19 mouse cellular contexts compared by ENCODE assay signal in the genomic region with DNA sequence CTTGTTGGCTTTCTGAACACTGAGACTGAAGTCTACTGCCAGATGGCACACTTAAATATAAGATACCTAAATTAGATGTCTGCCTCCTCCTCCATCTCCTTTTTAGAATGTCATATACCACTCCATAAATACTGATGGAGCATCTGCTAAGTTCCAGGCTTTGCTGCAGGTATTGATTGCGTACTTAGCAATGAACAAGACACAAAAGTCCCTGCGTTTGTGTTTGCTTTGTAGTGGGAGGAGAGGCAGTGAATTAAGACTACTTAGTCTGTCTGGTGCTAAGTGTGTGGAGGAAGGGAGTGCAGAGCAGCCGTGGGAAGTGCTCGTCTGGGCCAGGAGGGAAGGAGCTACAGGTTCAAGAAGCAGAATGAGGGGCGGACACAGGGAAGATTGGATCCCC. TPM values are rescaled to one million over a fixed set of nuclear protein-coding genes. Genes with fewer than 3 reads are reported as not detected.
DNase-seq lines count a peak whose midpoint lies in the region; ATAC-seq lines count a peak whose summit lies in the region.
"Had no signal": no experiment of that assay in that cellular context is flagged by ENCODE, and none has a peak within 500 bp of the region (broad histone marks: within the 10 kb centered on the region; RNA-seq: fewer than 3 reads in every experiment).

No protein-coding gene starts in this region.

- 0 out of 2 replicates have a peak, but pooled peaks cover 7% of the 10 kb centered on the region for H3K4me1 ChIP-seq in midbrain, embryonic 12.5 days
- no peaks in the 10 kb centered on the region for H3K4me1 ChIP-seq in midbrain, embryonic 11.5 days (ENCODE audit: control insufficient read depth, insufficient read depth, low read length)
- H3K4me1 ChIP-seq: forebrain, embryonic 13.5 days; heart, embryonic 15.5 days had no signal

- 0 out of 2 replicates have a peak overlapping the region, but pooled peaks have one; percentile 2 for H3K9ac ChIP-seq in midbrain, embryonic 12.5 days (replicated peaks)
- no peak overlapping the region for H3K9ac ChIP-seq in midbrain, embryonic 11.5 days (ENCODE audit: low read length)
- H3K9ac ChIP-seq: forebrain, embryonic 13.5 days; forebrain, postnatal 0 days; heart, embryonic 15.5 days; hindbrain, embryonic 13.5 days had no signal

- no peak for ATAC-seq in midbrain, embryonic 12.5 days (ENCODE audit: low FRiP score, low read depth)
- no peak for ATAC-seq in midbrain, embryonic 11.5 days (ENCODE audit: low FRiP score)
- ATAC-seq: forebrain, embryonic 13.5 days; forebrain, postnatal 0 days had no signal

- H3K4me3 ChIP-seq in midbrain, embryonic 12.5 days, result no peak overlapping the region
- H3K4me3 ChIP-seq in midbrain, embryonic 11.5 days (ENCODE audit: low read depth, low read length), result no peak overlapping the region
- H3K4me3 ChIP-seq: embryonic facial prominence, embryonic 10.5 days; forebrain, embryonic 13.5 days; heart, adult 2 months; heart, embryonic 15.5 days; hindbrain, embryonic 13.5 days had no signal

- H3K9me3 ChIP-seq in midbrain, embryonic 12.5 days, result no peaks in the 10 kb centered on the region
- no peaks in the 10 kb centered on the region for H3K9me3 ChIP-seq in midbrain, embryonic 11.5 days (ENCODE audit: control insufficient read depth, low read length)
- H3K9me3 ChIP-seq: embryonic facial prominence, embryonic 10.5 days; forebrain, embryonic 13.5 days; heart, embryonic 15.5 days; hindbrain, embryonic 13.5 days had no signal

- H3K36me3 ChIP-seq in midbrain, embryonic 12.5 days, result peaks cover 90% of the 10 kb centered on the region
- peaks cover 13% of the 10 kb centered on the region for H3K36me3 ChIP-seq in midbrain, embryonic 11.5 days (ENCODE audit: control insufficient read depth, insufficient read depth, low read length)

- no peak overlapping the region for H3K4me2 ChIP-seq in midbrain, embryonic 12.5 days (replicated peaks)
- no peak overlapping the region for H3K4me2 ChIP-seq in midbrain, embryonic 11.5 days
- H3K4me2 ChIP-seq: forebrain, embryonic 13.5 days; heart, embryonic 11.5 days; heart, embryonic 15.5 days; hindbrain, embryonic 13.5 days had no signal

- 72% methylated on average over 5 of the region's 5 CpGs for WGBS in midbrain, embryonic 12.5 days
- 68% methylated on average over 5 of the region's 5 CpGs for WGBS in midbrain, embryonic 11.5 days

- no peaks in the 10 kb centered on the region for H3K27me3 ChIP-seq in midbrain, embryonic 12.5 days
- no peaks in the 10 kb centered on the region for H3K27me3 ChIP-seq in midbrain, embryonic 11.5 days (ENCODE audit: control insufficient read depth, insufficient read depth, low read length)
- H3K27me3 ChIP-seq: forebrain, embryonic 13.5 days; heart, embryonic 15.5 days; hindbrain, embryonic 13.5 days had no signal

- DNase-seq in frontal cortex, adult 2 months (ENCODE audit: extremely low spot score in 1 of 2, low spot score in 1 of 2), result peak; percentile 38 to 62
- no peak for DNase-seq in frontal cortex, postnatal 14 days (ENCODE audit: low spot score in 2 of 2)
- DNase-seq in midbrain, embryonic 11.5 days (ENCODE audit: low spot score, missing footprints), result no peak
- DNase-seq in brain, adult 2 months (ENCODE audit: low read depth, low spot score), result peak; percentile 70
- DNase-seq in telencephalon, adult 2 months (ENCODE audit: low read depth, low spot score), result peak; percentile 78
- DNase-seq in thymus, postnatal 10 days (ENCODE audit: low spot score in 2 of 2), result no peak
- DNase-seq: adrenal gland, postnatal 14 days; cerebellum, adult 2 months; cerebellum, postnatal 10 days; forebrain, postnatal 0 days; gastrocnemius, postnatal 14 days; heart, adult 2 months; heart, postnatal 14 days had no signal

- no peak overlapping the region for H3K27ac ChIP-seq in midbrain, embryonic 12.5 days (replicated peaks)
- no peak overlapping the region for H3K27ac ChIP-seq in midbrain, embryonic 11.5 days (ENCODE audit: low read depth, low read length)
- H3K27ac ChIP-seq: embryonic facial prominence, embryonic 10.5 days; forebrain, embryonic 13.5 days; heart, adult 2 months; heart, embryonic 15.5 days; hindbrain, embryonic 13.5 days had no signal

RNA-seq across cellular contexts. Expression of a gene that starts 15.3 kb away (rescaled TPM):
- polyA plus RNA-seq in frontal cortex, adult 2 months (2012; rRNA removed), result 48.1 and 49.8 TPM in 2 replicates
- 152 and 156 TPM in 2 replicates for polyA plus RNA-seq in midbrain, embryonic 12.5 days (2016; fragmentation: Nextera tagmentation; extraction: Ambion mirVana)
- 152 and 162 TPM in 2 replicates for polyA plus RNA-seq in midbrain, embryonic 11.5 days (2014; fragmentation: Nextera tagmentation; extraction: Ambion mirVana)

RNA-seq across cellular contexts. Expression of a gene that starts 28.0 kb away (rescaled TPM):
- polyA plus RNA-seq in frontal cortex, adult 2 months (2012; rRNA removed), result 464 and 504 TPM in 2 replicates
- polyA plus RNA-seq in midbrain, embryonic 12.5 days (2016; fragmentation: Nextera tagmentation; extraction: Ambion mirVana), result 77.3 and 80.0 TPM in 2 replicates
- polyA plus RNA-seq in midbrain, embryonic 11.5 days (2014; fragmentation: Nextera tagmentation; extraction: Ambion mirVana), result 59.1 and 65.4 TPM in 2 replicates

Comparison
In these comparisons a context has a peak if more than half of its experiments do, and no peak if none do; other contexts are left out.
1. DNase-seq: peak in frontal cortex, adult 2 months (2 of 2), brain, adult 2 months (single experiment) and telencephalon, adult 2 months (single experiment); none in frontal cortex, postnatal 14 days (0 of 2), midbrain, embryonic 11.5 days (single experiment) and thymus, postnatal 10 days (0 of 2).